Mouse (Mus musculus) bone marrow, adult 2 months (tissue): ENCODE data around the gene Grin3a.

Experiments
- CTCF ChIP-seq: fragments of 200-500 bp; IDR thresholded peaks from 2 replicates; pipeline ENCODE4 v1.5.1; 2011; ENCODE audit warnings: low read length, control low read depth; ENCODE audit not compliant: control insufficient read depth, insufficient read depth
- POLR2A ChIP-seq: fragments of 200-500 bp; IDR thresholded peaks from 2 replicates; pipeline ENCODE4 v1.6.1; 2011; ENCODE audit warnings: low read depth, mild to moderate bottlenecking, control low read depth, low read length, borderline replicate concordance; ENCODE audit not compliant: control insufficient read depth

DNA sequence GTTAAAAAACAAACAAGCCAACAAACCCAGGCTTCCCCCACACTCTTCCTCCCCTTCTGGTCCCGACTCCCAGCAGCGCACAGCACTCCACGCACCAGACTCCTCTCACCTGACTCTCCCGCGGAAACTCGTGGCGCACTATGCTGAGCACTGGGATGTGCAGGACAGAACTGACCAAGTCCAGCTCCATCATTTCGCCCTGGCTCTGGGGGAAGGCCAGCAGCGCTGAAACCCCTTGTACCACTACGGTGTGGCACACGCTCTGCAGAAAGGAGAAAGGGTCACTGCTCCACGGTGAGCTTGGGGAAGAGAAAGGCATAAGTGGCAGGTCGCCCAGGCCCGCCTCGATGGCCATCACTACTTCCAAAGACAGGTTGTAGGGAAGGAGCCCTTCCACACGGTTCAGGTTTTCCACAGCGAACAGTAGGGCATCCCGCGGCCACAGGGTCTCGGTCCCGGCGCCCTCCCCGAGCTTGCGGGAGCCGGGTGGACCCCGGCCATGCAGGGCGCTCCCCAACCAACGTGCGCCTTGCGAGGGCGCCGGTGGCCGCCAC, 1.2 kb downstream of the Grin3a start:
- TF ChIP-seq CTCF (no peak), POLR2A (no peak)
